Mouse (Mus musculus) heart, embryonic 12.5 days (tissue): ENCODE measurements around the gene Avpr2. TPM values are rescaled to one million over a fixed set of nuclear protein-coding genes. Genes with fewer than 3 reads are reported as not detected.

Experiments used
- polyA plus RNA-seq: library from polyadenylated mRNA; unstranded; fragments of >200 nt; fragmentation: Nextera tagmentation; extraction: Ambion mirVana; gene quantifications from 2 replicates; pipeline ENCODE4 v1.2.1, GENCODE M21; 2016

Gene Avpr2
- polyA plus RNA-seq, 1 experiment from 2014 or later = not detected

Other genes starting within 250 kb of the Avpr2 start
- gene Pnck, start 232.0 kb upstream of the Avpr2 start, polyA plus RNA-seq = 10.7 and 11.0 TPM in 2 replicates
- 8.8 and 9.8 TPM in 2 replicates for gene Slc6a8, start 219.0 kb upstream of the Avpr2 start, polyA plus RNA-seq
- gene Bcap31, start 175.9 kb upstream of the Avpr2 start, polyA plus RNA-seq = 154 and 176 TPM in 2 replicates
- gene Abcd1, start 175.5 kb upstream of the Avpr2 start, polyA plus RNA-seq = 12.2 and 12.6 TPM in 2 replicates
- gene Plxnb3, start 135.0 kb upstream of the Avpr2 start, polyA plus RNA-seq = 0.43 and 0.62 TPM in 2 replicates
- gene Srpk3, start 117.7 kb upstream of the Avpr2 start, polyA plus RNA-seq = 72.5 and 75.2 TPM in 2 replicates
- 270 and 279 TPM in 2 replicates for gene Idh3g, start 105.2 kb upstream of the Avpr2 start, polyA plus RNA-seq
- 144 and 145 TPM in 2 replicates for gene Ssr4, start 105.1 kb upstream of the Avpr2 start, polyA plus RNA-seq
- gene Pdzd4, start 67.1 kb upstream of the Avpr2 start, polyA plus RNA-seq = 0.42 and 0.54 TPM in 2 replicates
- 0.58 and 0.73 TPM in 2 replicates for gene L1cam, start 4.0 kb downstream of the Avpr2 start, polyA plus RNA-seq
- 1.4 and 1.9 TPM in 2 replicates for gene Arhgap4, start 29.8 kb downstream of the Avpr2 start, polyA plus RNA-seq
- 77.6 and 87.2 TPM in 2 replicates for gene Naa10, start 29.8 kb downstream of the Avpr2 start, polyA plus RNA-seq
- 50.2 and 50.8 TPM in 2 replicates for gene Renbp, start 38.7 kb downstream of the Avpr2 start, polyA plus RNA-seq
- gene Hcfc1, start 74.3 kb downstream of the Avpr2 start, polyA plus RNA-seq = 41.3 and 47.3 TPM in 2 replicates
- gene Irak1, start 131.8 kb downstream of the Avpr2 start, polyA plus RNA-seq = 55.6 and 58.4 TPM in 2 replicates
- gene Opn1mw, start 235.4 kb downstream of the Avpr2 start, polyA plus RNA-seq = not detected in 2 replicates
- 12.0 and 14.0 TPM in 2 replicates for gene Mecp2, start 243.3 kb downstream of the Avpr2 start, polyA plus RNA-seq